Mouse (Mus musculus): ENCODE results near the gene Plekhm1. TPM values are rescaled to one million over a fixed set of nuclear protein-coding genes. Genes with fewer than 3 reads are reported as not detected.

Plekhm1 gene
- total RNA-seq, 2 experiments from 2014 or later, result 15.5 to 16.9 TPM

DNA sequence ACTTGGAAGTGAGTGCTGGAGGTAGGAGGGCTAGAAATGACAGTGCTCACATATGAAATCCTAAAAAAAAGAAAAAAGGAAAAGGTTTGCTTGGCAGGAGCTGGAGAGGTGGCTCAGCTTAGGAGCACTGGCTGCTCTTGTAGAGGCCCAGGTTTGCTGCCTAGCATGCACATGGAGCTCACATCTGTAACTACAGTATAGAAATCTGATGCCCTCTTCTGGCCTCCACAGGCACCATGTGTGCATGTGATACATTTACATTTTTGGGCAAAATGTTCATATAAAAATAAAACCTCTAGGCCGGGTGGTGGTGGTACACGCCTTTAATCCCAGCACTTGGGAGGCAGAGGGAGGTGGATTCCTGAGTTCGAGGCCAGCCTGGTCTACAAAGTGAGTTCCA is 13.4 kb downstream of the Plekhm1 start:
- no peak for DNase-seq (ENCODE audit: low spot score in 2 of 2)
- intact Hi-C loops (cut with DNase I), result loop anchor here (5.0 kb wide), 1 partner anchor 37 kb away; the partner anchor contains the start of gene Arhgap27

DNA sequence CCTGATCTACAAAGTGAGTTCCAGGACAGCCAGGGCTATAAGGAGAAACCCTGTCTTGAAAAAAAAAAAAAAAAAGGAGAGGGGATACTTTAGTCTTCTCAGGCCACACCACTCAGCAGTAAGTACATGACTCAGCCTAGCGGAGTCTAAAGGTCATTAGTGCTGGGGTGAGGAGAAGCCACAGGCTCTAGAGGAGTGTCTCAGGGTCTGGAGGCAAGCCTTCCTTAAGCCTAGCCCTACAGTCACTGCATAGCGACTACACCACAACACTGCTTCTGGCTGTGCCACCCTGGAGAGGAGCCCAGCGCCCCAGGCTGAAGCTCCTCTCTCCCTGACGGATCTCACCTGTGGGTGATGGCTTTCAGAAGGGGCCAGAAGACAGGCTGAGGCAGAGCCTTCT is 15.8 kb downstream of the Plekhm1 start:
- intact Hi-C loops (cut with DNase I), result loop anchor here (5.0 kb wide), 1 partner anchor 34 kb away; the partner anchor contains the start of gene Arhgap27

DNA sequence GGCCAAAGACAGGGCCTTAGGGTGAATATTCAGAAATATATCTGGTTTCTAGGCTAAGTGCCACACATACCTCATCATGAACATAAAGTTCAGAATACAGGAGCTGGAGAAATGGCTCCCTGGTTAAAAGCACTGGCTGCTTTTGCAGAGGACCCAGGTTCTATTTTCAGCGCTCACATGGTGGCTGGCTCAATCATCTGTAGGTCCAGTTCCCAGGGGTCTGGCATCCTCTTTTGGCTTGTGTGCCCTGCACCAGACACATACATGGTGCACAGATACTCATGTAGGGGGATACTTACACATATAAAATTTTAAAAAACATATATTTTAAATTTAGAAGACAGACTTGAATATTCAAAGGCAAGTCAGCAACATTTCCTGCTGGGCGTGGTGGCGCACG is 16.3 kb downstream of the Plekhm1 start:
- intact Hi-C loops (cut with DNase I), result loop anchor here (5.0 kb wide), 1 partner anchor 34 kb away; the partner anchor contains the start of gene Arhgap27
- DNase-seq (ENCODE audit: low spot score in 2 of 2), result no peak

More for the DNA sequence above, 15.8 kb downstream of the Plekhm1 start:
- no peak for DNase-seq (ENCODE audit: low spot score in 2 of 2)

DNA sequence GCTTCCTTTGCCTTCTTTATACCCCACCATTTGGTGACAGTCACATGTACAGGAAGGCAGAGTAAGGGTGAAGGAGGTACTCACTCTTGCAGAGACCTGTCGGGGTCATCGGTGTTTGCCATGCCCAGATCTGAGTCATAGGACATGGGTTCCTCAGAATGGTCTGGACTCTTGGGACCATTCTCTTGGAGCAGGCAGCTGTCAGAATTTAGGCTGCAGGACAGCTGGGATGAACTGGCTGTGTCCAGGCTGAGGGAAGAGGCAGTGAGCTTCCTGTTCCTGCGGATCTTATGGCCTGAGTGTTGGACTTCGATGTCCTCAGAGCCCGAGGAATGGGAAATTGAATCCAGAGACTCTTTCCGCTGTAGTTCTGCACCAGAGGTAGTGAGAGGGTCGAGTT is 17.9 kb downstream of the Plekhm1 start:
- no peak for DNase-seq (ENCODE audit: low spot score in 2 of 2)
- intact Hi-C loops (cut with DNase I), result loop anchor here (5.0 kb wide), 1 partner anchor 32 kb away; the partner anchor contains the start of gene Arhgap27

DNA sequence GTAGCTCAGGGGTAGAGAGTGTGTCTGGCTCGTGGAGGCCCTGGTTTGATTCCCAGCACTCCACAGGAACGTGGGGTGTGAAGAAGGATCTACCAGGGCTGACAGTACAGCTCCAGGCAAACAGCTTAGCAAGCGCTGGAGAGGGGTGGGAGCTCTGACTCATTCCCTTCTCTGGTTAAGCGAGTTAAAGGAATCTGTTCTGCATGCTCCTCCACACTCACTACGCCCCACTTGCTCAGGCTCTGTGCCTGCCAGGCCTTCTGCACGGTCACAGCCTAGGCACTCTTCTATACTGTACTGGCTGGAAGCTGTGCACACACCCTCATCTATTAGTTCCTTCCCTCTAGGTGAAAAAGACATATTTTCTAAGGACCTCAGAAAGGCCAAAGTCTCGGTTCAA is 18.5 kb downstream of the Plekhm1 start:
- intact Hi-C loops (cut with DNase I), result no loop called here
- no peak for DNase-seq (ENCODE audit: low spot score in 2 of 2)

DNA sequence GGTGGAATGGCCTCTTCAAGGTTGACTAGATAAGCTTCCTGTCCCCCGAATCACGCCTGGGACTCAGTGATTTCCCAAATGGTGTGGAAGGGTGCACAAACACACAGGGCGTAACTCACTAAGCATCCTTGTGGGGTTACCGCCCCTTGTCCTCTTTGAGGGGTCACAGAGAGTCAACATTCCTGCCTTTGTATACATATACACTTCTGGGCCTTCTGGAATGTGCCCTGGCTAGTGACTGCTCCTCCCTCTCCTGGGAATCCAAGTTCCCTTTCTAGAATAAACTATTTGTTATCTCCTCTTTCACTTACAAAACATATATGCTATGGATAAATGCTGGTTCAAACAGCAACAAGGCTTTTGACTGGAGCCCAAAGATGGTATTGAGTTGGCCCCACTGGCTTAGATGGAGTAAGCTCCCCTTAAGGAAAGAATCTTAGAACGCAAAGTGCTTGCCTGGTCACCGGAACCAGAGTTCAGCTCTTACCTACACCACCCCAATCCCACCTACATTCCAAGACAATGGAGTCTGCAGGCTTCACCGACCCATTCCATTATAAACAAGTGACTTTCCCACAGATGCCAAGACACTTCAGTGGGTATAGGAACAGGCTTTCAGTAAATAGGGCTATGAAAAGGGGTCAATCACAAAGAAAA is 24.5 kb downstream of the Plekhm1 start:
- no peak for DNase-seq (ENCODE audit: low spot score in 2 of 2)
- intact Hi-C loops (cut with DNase I), result no loop called here

DNA sequence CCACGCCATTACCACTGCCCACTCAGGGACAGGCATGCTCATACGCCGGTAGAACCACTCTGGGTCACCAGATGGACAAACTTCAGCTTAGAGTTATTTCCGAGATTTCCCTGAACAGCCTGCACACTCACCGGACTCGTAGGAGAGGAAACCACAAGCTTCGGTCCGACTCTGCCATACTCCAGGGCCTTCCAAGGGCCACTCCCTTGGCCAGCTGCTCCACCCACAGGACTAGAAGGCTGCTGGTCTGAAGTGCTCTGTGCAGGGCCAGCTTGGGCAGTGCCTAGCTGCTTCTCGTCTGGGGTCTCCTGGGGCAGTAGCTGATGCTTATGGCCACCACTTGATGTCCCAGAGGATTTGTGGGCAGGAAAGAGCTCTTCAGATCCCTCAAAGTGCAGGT is 25.7 kb downstream of the Plekhm1 start:
- intact Hi-C loops (cut with DNase I), result no loop called here
- no peak for DNase-seq (ENCODE audit: low spot score in 2 of 2)

DNA sequence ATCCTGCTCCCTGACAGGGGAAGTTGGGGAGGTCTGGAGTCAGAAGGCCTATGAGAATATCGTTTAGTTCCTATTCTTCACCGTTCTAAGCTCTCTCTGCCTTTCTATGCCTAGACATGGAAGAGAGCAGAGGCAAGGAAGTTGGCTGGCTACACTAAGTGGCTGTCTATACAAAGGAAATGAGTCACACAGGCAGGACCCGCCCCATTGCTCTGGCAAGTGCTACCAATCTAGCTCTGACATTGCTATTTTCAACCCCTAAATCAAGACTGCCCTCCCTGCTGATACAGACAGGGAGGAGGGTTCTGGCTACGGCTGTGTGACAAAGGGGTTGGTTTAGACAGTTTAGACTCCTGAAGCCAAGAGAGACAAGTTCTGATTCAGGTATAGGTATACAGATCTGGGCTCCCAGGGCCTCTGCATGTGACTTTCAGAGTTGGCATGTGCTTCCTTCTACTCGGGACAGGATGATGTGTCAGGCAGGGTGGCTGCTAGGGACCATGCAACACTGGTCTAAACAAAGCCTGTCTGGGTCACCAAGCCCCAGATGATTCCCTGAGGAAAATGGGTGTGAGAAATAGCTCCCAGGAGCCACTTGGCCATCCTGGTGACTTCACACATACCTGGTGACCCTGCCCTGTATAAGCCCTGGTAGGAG is 30.4 kb downstream of the Plekhm1 start:
- intact Hi-C loops (cut with DNase I), result no loop called here
- DNase-seq (ENCODE audit: low spot score in 2 of 2), result peak in 1 of 2 experiments; percentile 65

DNA sequence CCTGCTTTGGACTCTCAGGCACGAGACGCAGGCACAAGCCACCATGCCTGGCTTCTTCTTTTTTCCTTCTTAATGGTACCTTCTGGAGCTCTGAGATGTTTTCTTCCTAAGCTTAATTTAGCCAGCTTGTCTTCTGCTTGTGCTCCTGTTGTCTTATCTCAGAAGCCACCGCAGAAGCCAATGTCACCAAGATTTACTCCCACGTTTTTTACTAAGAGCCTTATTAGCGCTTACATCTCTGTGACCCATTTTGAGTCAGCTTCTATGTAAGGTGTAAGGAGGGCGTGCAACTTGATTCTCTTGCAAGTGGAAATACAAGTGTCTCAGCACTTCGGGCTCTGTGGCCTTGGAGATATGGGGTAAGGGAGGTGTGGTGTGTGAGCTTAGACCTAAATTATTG is 31.0 kb downstream of the Plekhm1 start:
- intact Hi-C loops (cut with DNase I), result no loop called here
- DNase-seq (ENCODE audit: low spot score in 2 of 2), result no peak

DNA sequence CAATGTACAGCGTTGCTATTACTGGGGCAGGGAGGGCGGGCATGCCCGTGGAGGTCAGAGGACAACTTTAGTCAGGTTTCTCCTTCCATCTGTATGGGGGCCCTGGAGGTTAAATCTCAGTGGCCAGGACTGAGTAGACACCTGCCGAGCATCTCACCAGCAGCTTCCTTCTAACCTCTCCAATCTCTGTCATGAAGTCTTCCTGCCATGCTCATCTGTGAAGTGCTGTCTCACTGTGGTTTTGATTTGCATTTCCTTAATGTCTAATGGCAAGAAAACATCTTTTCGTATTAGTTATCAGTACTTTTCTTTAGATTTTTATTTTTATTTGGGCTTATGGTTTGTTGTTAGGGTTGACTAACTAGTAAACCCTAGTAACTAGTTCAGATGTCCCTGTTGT is 32.0 kb downstream of the Plekhm1 start:
- DNase-seq (ENCODE audit: low spot score in 2 of 2), result no peak
- intact Hi-C loops (cut with DNase I), result no loop called here

DNA sequence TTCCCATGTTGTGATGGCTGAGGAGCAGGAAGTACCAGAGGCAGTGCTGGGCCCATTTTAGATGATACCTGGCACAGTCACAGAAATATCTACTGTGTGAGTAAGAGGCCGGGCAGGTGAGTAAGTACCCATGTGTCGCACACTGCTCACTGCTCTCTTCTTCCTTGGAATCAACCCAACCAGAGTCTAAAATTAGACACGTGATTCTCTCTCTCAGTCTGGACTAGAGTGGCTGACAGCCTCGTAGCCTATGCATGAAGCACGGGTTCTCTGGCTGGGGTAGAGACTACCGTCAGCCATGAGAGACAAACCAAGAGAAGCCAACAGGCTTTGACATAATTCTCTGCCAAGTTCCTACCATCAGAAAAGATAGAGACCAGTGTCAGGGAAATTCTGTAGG is 34.1 kb downstream of the Plekhm1 start:
- intact Hi-C loops (cut with DNase I), result no loop called here
- DNase-seq (ENCODE audit: low spot score in 2 of 2), result no peak

DNA sequence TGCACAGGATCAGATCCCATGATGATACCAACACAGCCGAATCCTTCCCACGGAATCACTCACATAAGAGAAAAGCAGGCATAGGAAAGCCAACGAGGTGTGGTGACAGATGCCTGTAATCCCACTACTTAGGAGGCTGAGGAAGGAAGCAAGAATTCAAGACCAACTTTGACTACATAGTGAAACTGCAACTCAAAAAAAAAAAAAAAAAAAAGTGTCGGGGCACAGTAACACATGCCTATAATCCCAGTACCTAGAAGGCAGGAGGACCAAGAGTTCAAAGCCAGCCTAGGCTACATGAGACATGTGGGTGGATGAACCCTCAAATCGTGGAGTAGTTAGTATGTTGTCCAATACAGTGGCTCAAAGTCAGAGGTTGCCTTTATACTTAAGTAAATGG is 36.7 kb downstream of the Plekhm1 start:
- intact Hi-C loops (cut with DNase I), result no loop called here
- no peak for DNase-seq (ENCODE audit: low spot score in 2 of 2)

DNA sequence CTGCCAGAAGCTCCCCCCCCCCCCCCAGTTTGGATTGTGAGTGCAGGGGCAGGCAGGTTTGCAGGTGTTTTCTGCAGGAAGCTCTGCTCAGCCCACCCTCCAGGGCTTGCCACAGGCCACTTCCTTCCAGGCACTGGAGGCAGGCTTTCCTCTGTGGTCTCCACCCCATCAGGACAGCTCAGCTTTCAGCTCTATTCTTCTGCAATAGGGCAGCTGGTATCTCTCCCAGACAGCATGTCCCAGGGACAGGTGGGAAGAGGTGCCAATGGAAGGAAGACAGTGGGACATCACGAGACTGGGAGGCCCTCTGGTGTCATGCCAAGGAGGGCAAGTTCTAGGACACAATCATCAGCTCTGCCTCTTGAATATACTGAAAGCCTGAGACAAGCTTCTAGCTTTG is 37.2 kb downstream of the Plekhm1 start:
- intact Hi-C loops (cut with DNase I), result no loop called here
- no peak for DNase-seq (ENCODE audit: low spot score in 2 of 2)

DNA sequence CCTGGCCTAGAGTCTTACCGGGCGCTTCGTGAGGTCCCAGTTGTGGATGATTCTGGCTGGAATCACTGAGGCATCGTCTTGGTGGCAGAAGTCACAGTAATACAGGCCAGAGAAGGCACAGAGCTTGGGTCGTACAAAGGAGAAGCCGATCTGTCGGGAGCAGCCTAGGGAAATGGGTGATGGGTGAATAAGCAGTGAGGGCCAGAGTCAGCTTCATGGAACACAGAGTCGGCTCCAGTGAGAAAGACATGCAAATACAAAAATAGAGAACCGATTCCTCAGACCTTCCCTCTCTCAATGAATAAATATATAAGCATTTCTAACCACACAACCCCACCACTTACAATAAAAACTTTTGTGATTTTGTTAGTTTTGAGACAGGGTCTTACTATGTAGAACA is 38.6 kb downstream of the Plekhm1 start:
- DNase-seq (ENCODE audit: low spot score in 2 of 2), result no peak
- intact Hi-C loops (cut with DNase I), result no loop called here

DNA sequence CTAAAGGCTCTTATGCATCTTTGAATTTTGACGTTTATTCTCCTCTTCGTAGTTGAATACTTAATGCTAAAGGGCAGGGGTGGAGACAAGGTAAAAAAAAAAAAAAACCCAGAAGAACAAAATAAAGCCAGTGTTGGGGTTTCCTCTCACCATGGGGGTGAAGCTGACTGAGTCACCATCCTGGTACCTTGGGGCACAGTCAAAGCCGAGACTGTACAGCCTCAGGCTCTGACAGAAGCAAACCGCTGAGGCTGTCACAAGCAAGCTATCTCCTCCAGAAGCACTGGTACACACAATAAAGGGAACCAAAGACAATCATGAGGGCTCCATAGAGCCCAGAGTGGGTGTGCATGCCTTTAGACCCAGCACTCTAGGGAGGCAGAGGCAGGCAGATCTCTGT is 39.9 kb downstream of the Plekhm1 start:
- intact Hi-C loops (cut with DNase I), result no loop called here
- no peak for DNase-seq (ENCODE audit: low spot score in 2 of 2)

DNA sequence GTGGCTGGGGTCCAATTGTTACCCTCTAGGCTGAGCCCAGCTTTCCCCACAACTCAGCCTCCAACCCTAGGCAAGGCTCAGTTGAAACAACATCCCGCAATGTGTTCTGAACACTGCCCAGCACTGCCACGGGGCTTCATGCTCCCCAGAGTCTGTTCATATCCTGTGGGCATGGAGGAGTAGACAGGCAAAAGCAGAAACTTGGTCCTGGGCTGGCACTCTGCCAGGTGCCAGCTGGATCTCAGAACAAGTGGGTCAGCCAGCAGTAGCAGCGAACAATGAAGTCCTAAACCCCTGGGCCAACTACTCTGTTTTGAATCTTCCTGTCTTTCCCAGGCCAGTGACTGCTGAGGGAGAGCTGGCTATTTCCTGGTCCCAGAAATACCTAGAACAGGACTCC is 40.4 kb downstream of the Plekhm1 start:
- DNase-seq (ENCODE audit: low spot score in 2 of 2), result peak; percentile 56 to 73
- intact Hi-C loops (cut with DNase I), result no loop called here

DNA sequence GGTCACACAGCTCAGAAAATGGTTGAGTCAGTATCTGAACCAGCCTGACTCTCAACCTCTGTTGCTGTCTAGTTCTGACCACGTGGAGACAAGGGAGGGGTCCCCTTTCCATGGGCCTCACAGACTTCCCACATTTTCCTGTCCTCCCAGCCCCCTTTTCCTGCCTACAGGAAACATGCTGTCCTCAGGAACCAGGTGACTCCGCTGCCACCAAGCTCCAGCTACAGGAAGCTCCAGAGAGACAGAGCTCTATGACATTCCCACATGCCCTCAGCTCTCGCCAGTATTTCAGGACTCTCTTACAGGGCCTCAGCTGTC is 41.3 kb downstream of the Plekhm1 start:
- intact Hi-C loops (cut with DNase I), result no loop called here
- DNase-seq (ENCODE audit: low spot score in 2 of 2), result no peak

DNA sequence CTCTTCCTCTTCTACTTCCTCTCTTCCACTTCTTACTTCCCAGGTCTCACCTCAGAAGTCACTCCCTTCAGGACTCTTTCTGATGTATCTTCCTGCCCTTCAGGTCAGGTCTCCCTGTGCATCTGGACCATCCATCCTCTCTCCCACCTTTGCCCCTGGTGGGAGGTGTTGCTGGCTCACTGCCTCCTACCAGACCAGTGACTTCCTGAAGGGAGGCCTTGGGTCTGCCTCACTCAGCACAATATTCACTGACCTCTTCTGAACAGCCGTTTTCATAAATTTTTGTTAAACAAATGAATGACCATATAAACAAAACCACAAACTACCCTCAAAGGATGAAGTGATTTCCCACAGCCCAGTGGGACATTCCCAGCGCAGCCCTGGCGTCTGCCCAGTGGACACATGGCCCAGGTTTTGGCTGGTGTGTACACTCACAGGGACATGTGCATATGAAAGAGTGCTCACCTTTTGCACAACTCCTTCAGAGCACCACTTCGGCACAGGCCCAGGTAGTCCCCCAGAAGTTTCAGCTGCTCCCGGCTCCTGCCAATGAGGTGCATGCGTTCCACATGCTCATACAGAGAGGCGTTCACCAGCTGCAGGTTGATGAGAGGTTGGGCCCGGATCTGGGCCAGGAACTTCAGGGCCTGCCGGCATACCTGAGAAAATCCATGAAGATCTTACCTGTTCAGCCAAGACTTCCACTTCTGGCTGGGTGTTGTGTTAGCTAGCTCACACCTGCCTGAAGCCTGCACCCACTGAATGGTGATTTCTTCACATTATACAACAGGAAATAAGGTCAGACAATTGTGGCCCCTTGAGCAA is 41.9 kb downstream of the Plekhm1 start:
- no peak for DNase-seq (ENCODE audit: low spot score in 2 of 2)
- intact Hi-C loops (cut with DNase I), result no loop called here

DNA sequence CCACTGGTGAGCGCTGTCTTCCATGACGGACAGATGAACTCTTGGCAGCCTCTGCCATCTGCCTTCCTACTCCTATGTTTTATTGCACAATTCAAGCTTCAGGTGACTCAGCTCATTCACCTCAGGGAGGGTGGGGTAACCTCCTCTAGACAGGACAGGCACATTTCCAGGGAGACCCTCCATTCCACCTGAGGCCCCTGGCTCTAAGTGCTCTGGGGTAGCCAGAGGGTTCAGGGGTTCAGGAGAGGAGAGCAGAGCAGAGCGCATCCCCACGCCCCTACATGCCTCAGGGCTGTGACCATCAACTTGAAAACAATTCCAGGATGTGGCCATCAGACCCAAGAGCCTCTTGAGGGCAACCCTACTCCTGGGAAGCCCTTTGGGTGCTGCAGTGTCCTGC is 47.0 kb downstream of the Plekhm1 start:
- no peak for DNase-seq (ENCODE audit: low spot score in 2 of 2)
- intact Hi-C loops (cut with DNase I), result no loop called here

DNA sequence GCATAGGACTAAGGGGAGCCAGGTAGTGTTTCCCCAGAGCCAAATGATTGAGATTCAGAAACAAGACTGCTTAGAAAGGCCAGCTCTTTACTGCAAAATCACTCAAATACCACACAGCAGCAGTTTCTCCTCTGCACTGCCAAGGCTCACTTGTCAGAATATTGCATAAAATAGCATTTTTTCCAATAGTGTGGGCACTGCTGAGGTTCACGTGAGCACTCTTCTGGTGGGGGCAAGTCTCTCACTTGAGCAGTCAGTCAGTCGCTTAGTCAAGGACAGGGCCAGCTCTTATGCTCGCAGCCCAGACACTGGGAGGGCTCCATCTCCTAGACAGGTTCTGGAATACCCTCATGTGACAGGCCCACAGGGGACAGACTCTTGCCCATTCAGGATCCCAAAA is 47.5 kb downstream of the Plekhm1 start:
- DNase-seq (ENCODE audit: low spot score in 2 of 2), result peak; percentile 34 to 69
- intact Hi-C loops (cut with DNase I), result no loop called here
